Mouse (Mus musculus): ENCODE data around the gene Tmem116. TPM values are rescaled to one million over a fixed set of nuclear protein-coding genes. Genes with fewer than 3 reads are reported as not detected.

Gene Tmem116
- polyA plus RNA-seq (2017; shearing (Covaris generic)) = under 1 TPM; 0.30 to 0.57 TPM

GRCm38 (mm10) chr5:121451644-121452025 is at the start of gene Tmem116:
TSS of gene Tmem116 (plus strand) at chr5:121451893.

GRCm38 (mm10) chr5:121452026-121452869 is 555 bp downstream of the Tmem116 start, which contains the start of gene Erp29:
TSS of gene Erp29 (minus strand) at chr5:121452506.

GRCm38 (mm10) chr5:121503231-121503630 is 51.5 kb downstream of the Tmem116 start, which contains the start of gene Adam1b:
TSS of gene Adam1b (minus strand) at chr5:121503435.

GRCm38 (mm10) chr5:121544910-121545792 is 93.5 kb downstream of the Tmem116 start, which contains the start of the genes Adam1a and Gm42878:
TSS of gene Adam1a (minus strand) at chr5:121545482.
TSS of gene Gm42878 (minus strand) at chr5:121545482.

GRCm38 (mm10) chr5:121545793-121546529 is 94.3 kb downstream of the Tmem116 start, which contains the start of gene Mapkapk5:
TSS of gene Mapkapk5 (minus strand) at chr5:121545905.

Other genes with a start within 250 kb of the Tmem116 start
- 1,000 to 10,000 TPM in 1 of 2 experiments, 100 to 1,000 TPM in 1; 742 to 1,189 TPM for gene Rpl6, start 247.4 kb upstream of the Tmem116 start, polyA plus RNA-seq (2017; shearing (Covaris generic))
- gene Hectd4, start 231.7 kb upstream of the Tmem116 start, polyA plus RNA-seq (2017; shearing (Covaris generic)) = 1 to 10 TPM; 7.9 to 9.7 TPM
- gene Trafd1, start 66.3 kb upstream of the Tmem116 start, polyA plus RNA-seq (2017; shearing (Covaris generic)) = 10 to 100 TPM; 65.6 to 93.9 TPM
- gene Naa25, start 54.0 kb upstream of the Tmem116 start, polyA plus RNA-seq (2017; shearing (Covaris generic)) = 10 to 100 TPM; 26.1 to 31.5 TPM
- gene Erp29, start 613 bp downstream of the Tmem116 start, polyA plus RNA-seq (2017; shearing (Covaris generic)) = 10 to 100 TPM; 62.8 to 76.4 TPM
- gene Adam1b, start 51.5 kb downstream of the Tmem116 start, polyA plus RNA-seq (2017; shearing (Covaris generic)) = under 1 TPM; 0.07 to 0.22 TPM
- gene Adam1a, start 93.6 kb downstream of the Tmem116 start, polyA plus RNA-seq (2017; shearing (Covaris generic)) = 1 to 10 TPM in 1 of 2 experiments, under 1 TPM in 1; 0.76 to 1.2 TPM
- gene Gm42878, start 93.6 kb downstream of the Tmem116 start, polyA plus RNA-seq (2017; shearing (Covaris generic)) = not detected
- gene Mapkapk5, start 94.0 kb downstream of the Tmem116 start, polyA plus RNA-seq (2017; shearing (Covaris generic)) = 10 to 100 TPM; 39.8 to 44.0 TPM
- 10 to 100 TPM; 18.0 to 22.6 TPM for gene Aldh2, start 141.9 kb downstream of the Tmem116 start, polyA plus RNA-seq (2017; shearing (Covaris generic))
- gene Acad12, start 167.0 kb downstream of the Tmem116 start, polyA plus RNA-seq (2017; shearing (Covaris generic)) = under 1 TPM; 0.57 to 0.70 TPM
- gene Acad10, start 208.6 kb downstream of the Tmem116 start, polyA plus RNA-seq (2017; shearing (Covaris generic)) = 1 to 10 TPM; 4.6 to 5.2 TPM
- gene Brap, start 208.7 kb downstream of the Tmem116 start, polyA plus RNA-seq (2017; shearing (Covaris generic)) = 10 to 100 TPM; 55.0 to 69.2 TPM

All from activated CD4-positive, CD25-positive, alpha-beta regulatory T cell (primary cell).